Mouse (Mus musculus): ENCODE measurements around the gene Olfr325.

Olfr325 gene

GRCm38 (mm10) chr11:58614526-58614925 is 37.0 kb downstream of the Olfr325 start:
- TF ChIP-seq NANOG (IDR thresholded peaks at IDR 0.05; ENCODE audit: borderline replicate concordance, low read length) (no peak), CTCF (conservative IDR thresholded peaks at IDR 0.05; ENCODE audit: low read length) (no peak), POU5F1 (IDR thresholded peaks at IDR 0.05; ENCODE audit: borderline replicate concordance, low read length) (no peak)
- Histone ChIP-seq H3K9me3 (ENCODE audit: low read length) (no peaks in the 10 kb centered on the region), H3K4me1 (replicated peaks; ENCODE audit: low read depth, low read length) (no peaks in the 10 kb centered on the region), H3K27me3 (ENCODE audit: insufficient read depth, low read length) (peaks cover 4% of the 10 kb centered on the region; the same call in 1 of the 2 replicates), H3K4me3 (replicated peaks; ENCODE audit: low read length) (no peak overlapping the region), H3K36me3 (ENCODE audit: insufficient read depth, low read length) (no peaks in the 10 kb centered on the region)

DNA sequence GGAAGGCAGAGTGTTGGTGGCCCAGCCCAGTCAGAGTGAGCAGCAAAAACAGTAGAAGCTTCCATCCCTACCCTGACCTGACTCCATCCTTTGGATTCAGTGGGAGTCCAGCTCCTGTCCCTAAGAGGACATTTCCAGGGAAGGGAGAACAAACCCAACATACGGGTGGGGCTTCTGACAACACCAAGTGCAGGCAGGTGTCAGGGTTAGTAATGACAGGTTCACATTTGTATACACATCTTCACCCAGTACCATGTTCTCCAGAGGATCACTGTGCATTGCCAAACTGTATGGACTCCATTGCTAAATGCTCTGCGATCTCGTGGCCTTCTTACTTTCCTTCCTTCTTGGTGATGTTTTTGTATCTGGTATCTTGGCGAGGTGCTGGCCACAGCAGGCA is 38.4 kb downstream of the Olfr325 start, which contains the start of gene 2210407C18Rik:
Gene 2210407C18Rik, minus strand, starts transcription at position 101 of the 400 bp plus-strand sequence.
- Histone ChIP-seq H3K4me1 (replicated peaks; ENCODE audit: low read depth, low read length) (no peaks in the 10 kb centered on the region), H3K36me3 (ENCODE audit: insufficient read depth, low read length) (no peaks in the 10 kb centered on the region), H3K9me3 (ENCODE audit: low read length) (no peaks in the 10 kb centered on the region), H3K27me3 (ENCODE audit: insufficient read depth, low read length) (peaks cover 4% of the 10 kb centered on the region; the same call in 1 of the 2 replicates), H3K4me3 (replicated peaks; ENCODE audit: low read length) (no peak within 1 kb of the TSS)
- no peak for TF ChIP-seq CTCF (conservative IDR thresholded peaks at IDR 0.05; ENCODE audit: low read length)
- TF ChIP-seq POU5F1 (IDR thresholded peaks at IDR 0.05; ENCODE audit: borderline replicate concordance, low read length): no peak
- TF ChIP-seq NANOG (IDR thresholded peaks at IDR 0.05; ENCODE audit: borderline replicate concordance, low read length): no peak

DNA sequence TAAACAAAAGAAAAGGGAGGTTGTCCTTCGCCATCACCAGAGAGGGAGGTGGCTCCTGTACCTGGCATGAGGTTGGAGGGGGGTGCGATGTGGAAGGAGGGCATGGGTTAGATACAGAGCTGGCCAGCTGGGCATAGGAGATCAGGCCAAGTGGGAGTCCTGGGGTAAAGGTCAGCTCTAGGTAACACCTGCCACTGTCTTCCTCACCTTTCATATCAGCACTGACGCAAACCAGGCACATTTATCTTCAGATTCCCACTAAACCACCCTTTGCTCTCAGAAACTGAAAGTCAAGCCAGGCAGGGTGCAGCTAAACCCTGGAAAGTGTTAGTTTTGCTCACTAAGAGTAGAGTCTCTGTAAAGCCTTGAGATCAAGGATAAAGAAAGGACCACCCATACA is 40.8 kb downstream of the Olfr325 start:
- H3K9me3 ChIP-seq (ENCODE audit: low read length): no peaks in the 10 kb centered on the region
- H3K27me3 ChIP-seq (ENCODE audit: insufficient read depth, low read length): no peaks in the 10 kb centered on the region
- H3K4me1 ChIP-seq (replicated peaks; ENCODE audit: low read depth, low read length): no peaks in the 10 kb centered on the region
- TF ChIP-seq POU5F1 (IDR thresholded peaks at IDR 0.05; ENCODE audit: borderline replicate concordance, low read length) (no peak), CTCF (conservative IDR thresholded peaks at IDR 0.05; ENCODE audit: low read length) (no peak), NANOG (IDR thresholded peaks at IDR 0.05; ENCODE audit: borderline replicate concordance, low read length) (no peak)
- H3K36me3 ChIP-seq (ENCODE audit: insufficient read depth, low read length): no peaks in the 10 kb centered on the region
- H3K4me3 ChIP-seq (replicated peaks; ENCODE audit: low read length): no peak overlapping the region

DNA sequence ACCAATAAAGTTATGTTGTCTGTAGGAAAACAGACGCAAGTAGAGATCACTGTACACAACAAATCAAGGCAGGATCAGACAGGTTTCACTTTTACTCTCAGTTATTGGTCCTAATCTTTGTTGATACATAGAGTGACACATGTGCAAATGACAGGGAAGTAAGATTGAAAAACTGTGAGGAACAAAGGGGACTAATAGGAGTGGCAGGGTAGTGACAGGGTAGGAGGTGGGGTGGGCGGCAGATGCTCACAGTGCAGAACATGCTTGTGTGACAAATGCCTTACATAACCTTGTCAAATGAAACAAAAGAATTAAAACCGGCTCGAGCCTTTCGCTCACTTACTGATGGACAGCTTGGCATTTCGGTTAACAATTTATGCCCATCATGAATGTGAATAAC is 41.3 kb downstream of the Olfr325 start:
- Histone ChIP-seq H3K4me3 (replicated peaks; ENCODE audit: low read length) (no peak overlapping the region), H3K4me1 (replicated peaks; ENCODE audit: low read depth, low read length) (no peaks in the 10 kb centered on the region), H3K36me3 (ENCODE audit: insufficient read depth, low read length) (no peaks in the 10 kb centered on the region), H3K27me3 (ENCODE audit: insufficient read depth, low read length) (no peaks in the 10 kb centered on the region), H3K9me3 (ENCODE audit: low read length) (no peaks in the 10 kb centered on the region)
- TF ChIP-seq CTCF (conservative IDR thresholded peaks at IDR 0.05; ENCODE audit: low read length): no peak
- no peak for TF ChIP-seq POU5F1 (IDR thresholded peaks at IDR 0.05; ENCODE audit: borderline replicate concordance, low read length)
- no peak for TF ChIP-seq NANOG (IDR thresholded peaks at IDR 0.05; ENCODE audit: borderline replicate concordance, low read length)

- TF ChIP-seq NANOG (IDR thresholded peaks at IDR 0.05; ENCODE audit: borderline replicate concordance, low read length) (no peak), CTCF (conservative IDR thresholded peaks at IDR 0.05; ENCODE audit: low read length) (no peak), POU5F1 (IDR thresholded peaks at IDR 0.05; ENCODE audit: borderline replicate concordance, low read length) (no peak)
- Histone ChIP-seq H3K4me1 (replicated peaks; ENCODE audit: low read depth, low read length) (no peaks in the 10 kb centered on the region), H3K36me3 (ENCODE audit: insufficient read depth, low read length) (no peaks in the 10 kb centered on the region), H3K4me3 (replicated peaks; ENCODE audit: low read length) (no peak overlapping the region), H3K27me3 (ENCODE audit: insufficient read depth, low read length) (no peaks in the 10 kb centered on the region), H3K9me3 (ENCODE audit: low read length) (no peaks in the 10 kb centered on the region)
Observed at GRCm38 (mm10) chr11:58626146-58626545, 48.6 kb downstream of the Olfr325 start.

- H3K4me3 ChIP-seq (replicated peaks; ENCODE audit: low read length): no peak within 1 kb of the TSS
- no peaks in the 10 kb centered on the region for H3K4me1 ChIP-seq (replicated peaks; ENCODE audit: low read depth, low read length)
- TF ChIP-seq POU5F1 (IDR thresholded peaks at IDR 0.05; ENCODE audit: borderline replicate concordance, low read length) (no peak), NANOG (IDR thresholded peaks at IDR 0.05; ENCODE audit: borderline replicate concordance, low read length) (no peak), CTCF (conservative IDR thresholded peaks at IDR 0.05; ENCODE audit: low read length) (no peak)
- no peaks in the 10 kb centered on the region for H3K27me3 ChIP-seq (ENCODE audit: insufficient read depth, low read length)
- no peaks in the 10 kb centered on the region for H3K9me3 ChIP-seq (ENCODE audit: low read length)
- H3K36me3 ChIP-seq (ENCODE audit: insufficient read depth, low read length): no peaks in the 10 kb centered on the region
Observed at GRCm38 (mm10) chr11:58630401-58630800, 52.9 kb downstream of the Olfr325 start, which contains the start of gene Olfr323. Gene Olfr323, minus strand, starts transcription at chr11:58630501.

Measured in E14TG2a.4 (cell line).